ENCODE assay signal across 36 mouse cellular contexts in the genomic region with DNA sequence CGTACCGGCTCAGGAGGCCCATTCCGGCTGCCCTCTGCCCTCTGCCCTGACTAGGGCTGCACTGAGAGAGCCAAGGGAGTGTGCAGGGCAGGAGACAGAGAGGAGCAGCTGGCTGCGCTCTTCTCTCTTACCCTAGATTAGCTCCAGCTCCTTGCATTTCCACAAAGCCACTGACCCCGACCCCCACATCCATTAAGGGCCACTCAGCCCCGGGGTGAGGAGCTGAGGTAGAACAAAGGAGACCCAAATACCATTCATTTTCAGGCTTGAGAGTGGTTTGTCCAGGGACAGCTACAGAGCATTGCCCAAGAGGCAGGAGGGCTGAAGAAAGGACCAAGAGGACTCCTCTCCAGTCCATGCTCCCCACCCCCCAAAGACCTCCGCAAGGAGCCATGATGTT. TPM values are rescaled to one million over a fixed set of nuclear protein-coding genes. Genes with fewer than 3 reads are reported as not detected.
DNase-seq lines count a peak whose midpoint lies in the region; ATAC-seq lines count a peak whose summit lies in the region.
"Had no signal": no experiment of that assay in that cellular context is flagged by ENCODE, and none has a peak within 500 bp of the region (broad histone marks: within the 10 kb centered on the region; RNA-seq: fewer than 3 reads in every experiment).

No protein-coding gene starts in this region.

- H3K9ac ChIP-seq in hindbrain, embryonic 12.5 days = no peak overlapping the region
- H3K9ac ChIP-seq in neural tube, embryonic 15.5 days (replicated peaks) = no peak overlapping the region
- H3K9ac ChIP-seq: forebrain, embryonic 15.5 days; heart, embryonic 15.5 days; hindbrain, embryonic 15.5 days; limb, embryonic 12.5 days; liver, embryonic 15.5 days; lung, embryonic 15.5 days; stomach, embryonic 15.5 days had no signal

- DNase-seq in hindbrain, embryonic 10.5 days (ENCODE audit: low spot score) = peak; percentile 71
- DNase-seq in neural tube, embryonic 10.5 days (ENCODE audit: extremely low spot score, low spot score) = peak; percentile 38
- peak; percentile 21 for DNase-seq in embryonic facial prominence, embryonic 10.5 days (ENCODE audit: low spot score)
- DNase-seq in thymus, postnatal 0 days (ENCODE audit: low spot score) = no peak
- DNase-seq in spleen, adult 12 weeks (ENCODE audit: low spot score) = no peak
- DNase-seq: adrenal gland, postnatal 14 days; cerebellum, adult 11 months; cerebellum, adult 9-10 months; cerebellum, postnatal 36 days; gastrocnemius, postnatal 25 days; heart, adult 11 months; heart, postnatal 36 days; kidney, adult 2 months; kidney, postnatal 36 days; lung, postnatal 36 days; thymus, postnatal 25 days had no signal

- peak overlapping the region; percentile 84 for H3K27ac ChIP-seq in hindbrain, embryonic 10.5 days
- H3K27ac ChIP-seq in hindbrain, embryonic 12.5 days = no peak overlapping the region
- H3K27ac ChIP-seq in neural tube, embryonic 15.5 days (replicated peaks) = no peak overlapping the region
- H3K27ac ChIP-seq in embryonic facial prominence, embryonic 10.5 days (replicated peaks) = no peak overlapping the region
- H3K27ac ChIP-seq: forebrain, embryonic 15.5 days; heart, embryonic 10.5 days; heart, embryonic 15.5 days; hindbrain, embryonic 15.5 days; layer of hippocampus, adult 2 months; left cerebral cortex, adult 2 months; limb, embryonic 12.5 days; liver, embryonic 15.5 days; lung, embryonic 15.5 days; stomach, embryonic 15.5 days had no signal

- peaks cover 26% of the 10 kb centered on the region for H3K27me3 ChIP-seq in hindbrain, embryonic 10.5 days (ENCODE audit: insufficient read depth, poor library complexity, severe bottlenecking)
- H3K27me3 ChIP-seq in hindbrain, embryonic 12.5 days = peaks cover 14% of the 10 kb centered on the region
- peaks cover 9% of the 10 kb centered on the region; the same call in 1 of the 2 replicates for H3K27me3 ChIP-seq in neural tube, embryonic 15.5 days (replicated peaks)
- peaks cover 33% of the 10 kb centered on the region for H3K27me3 ChIP-seq in embryonic facial prominence, embryonic 10.5 days (replicated peaks; ENCODE audit: low read depth, poor library complexity, severe bottlenecking)

- H3K9me3 ChIP-seq in hindbrain, embryonic 10.5 days = no peaks in the 10 kb centered on the region
- H3K9me3 ChIP-seq in hindbrain, embryonic 12.5 days (replicated peaks) = no peaks in the 10 kb centered on the region
- no peaks in the 10 kb centered on the region for H3K9me3 ChIP-seq in neural tube, embryonic 15.5 days (replicated peaks)
- no peaks in the 10 kb centered on the region for H3K9me3 ChIP-seq in embryonic facial prominence, embryonic 10.5 days
- H3K9me3 ChIP-seq: forebrain, embryonic 15.5 days; G1E; heart, embryonic 10.5 days; heart, embryonic 15.5 days; hindbrain, embryonic 15.5 days; limb, embryonic 12.5 days; liver, embryonic 15.5 days; lung, embryonic 15.5 days; stomach, embryonic 15.5 days had no signal

- H3K4me2 ChIP-seq in hindbrain, embryonic 12.5 days (replicated peaks) = no peak overlapping the region
- no peak overlapping the region for H3K4me2 ChIP-seq in neural tube, embryonic 15.5 days
- H3K4me2 ChIP-seq: forebrain, embryonic 15.5 days; heart, embryonic 15.5 days; hindbrain, embryonic 15.5 days; limb, embryonic 12.5 days; liver, embryonic 15.5 days; lung, embryonic 15.5 days; stomach, embryonic 15.5 days had no signal

- H3K36me3 ChIP-seq in hindbrain, embryonic 10.5 days = peaks cover 42% of the 10 kb centered on the region
- H3K36me3 ChIP-seq in hindbrain, embryonic 12.5 days = peaks cover 34% of the 10 kb centered on the region
- H3K36me3 ChIP-seq in neural tube, embryonic 15.5 days = peaks cover 48% of the 10 kb centered on the region
- H3K36me3 ChIP-seq in embryonic facial prominence, embryonic 10.5 days (replicated peaks) = peaks cover 51% of the 10 kb centered on the region

- no peak for ATAC-seq in hindbrain, embryonic 12.5 days (ENCODE audit: low FRiP score)
- no peak for ATAC-seq in neural tube, embryonic 15.5 days (ENCODE audit: low FRiP score)
- ATAC-seq: forebrain, embryonic 15.5 days; Patski had no signal

- H3K4me3 ChIP-seq in hindbrain, embryonic 10.5 days = no peak overlapping the region
- no peak overlapping the region for H3K4me3 ChIP-seq in hindbrain, embryonic 12.5 days
- H3K4me3 ChIP-seq in neural tube, embryonic 15.5 days (replicated peaks) = no peak overlapping the region
- H3K4me3 ChIP-seq in embryonic facial prominence, embryonic 10.5 days = no peak overlapping the region
- H3K4me3 ChIP-seq: forebrain, embryonic 15.5 days; heart, embryonic 10.5 days; heart, embryonic 15.5 days; hindbrain, embryonic 15.5 days; layer of hippocampus, adult 2 months; left cerebral cortex, adult 2 months; limb, embryonic 12.5 days; liver, embryonic 15.5 days; lung, embryonic 15.5 days; stomach, embryonic 15.5 days had no signal

- peaks cover 74% of the 10 kb centered on the region for H3K4me1 ChIP-seq in hindbrain, embryonic 10.5 days (replicated peaks)
- peaks cover 37% of the 10 kb centered on the region for H3K4me1 ChIP-seq in hindbrain, embryonic 12.5 days
- H3K4me1 ChIP-seq in neural tube, embryonic 15.5 days = peaks cover 29% of the 10 kb centered on the region
- H3K4me1 ChIP-seq in embryonic facial prominence, embryonic 10.5 days = peaks cover 43% of the 10 kb centered on the region
- H3K4me1 ChIP-seq: liver, embryonic 15.5 days had no signal

- 34% methylated on average over 7 of the region's 7 CpGs for WGBS in hindbrain, embryonic 10.5 days
- 17% methylated on average over 7 of the region's 7 CpGs for WGBS in hindbrain, embryonic 12.5 days
- WGBS in neural tube, embryonic 15.5 days = 34% methylated on average over 7 of the region's 7 CpGs
- 29% methylated on average over 7 of the region's 7 CpGs for WGBS in embryonic facial prominence, embryonic 10.5 days

RNA-seq across cellular contexts. Expression of a gene that starts 3.6 kb away (rescaled TPM):
- polyA plus RNA-seq in hindbrain, embryonic 10.5 days (2016; fragmentation: Nextera tagmentation; extraction: Ambion mirVana) = 21.5 and 25.9 TPM in 2 replicates
- polyA plus RNA-seq in hindbrain, embryonic 12.5 days (2016; fragmentation: Nextera tagmentation; extraction: Ambion mirVana) = 4.4 and 4.7 TPM in 2 replicates
- 4.9 and 6.4 TPM in 2 replicates for polyA plus RNA-seq in neural tube, embryonic 15.5 days (2015; fragmentation: Nextera tagmentation; extraction: Ambion mirVana)
- polyA plus RNA-seq in embryonic facial prominence, embryonic 10.5 days (2016; fragmentation: Nextera tagmentation; extraction: Ambion mirVana) = 5.8 and 8.3 TPM in 2 replicates
- polyA plus RNA-seq in thymus, postnatal 0 days (2015; fragmentation: Nextera tagmentation; extraction: Ambion mirVana) = 0.10 and 0.12 TPM in 2 replicates
- polyA plus RNA-seq: G1E; heart, embryonic 15.5 days; intestine, embryonic 14.5 days; kidney, adult 2 months; kidney, embryonic 16.5 days; limb, embryonic 12.5 days; liver, adult 2 months; liver, embryonic 15.5 days; Patski; stomach, embryonic 15.5 days had no signal

RNA-seq across cellular contexts. Expression of a gene that starts 26.3 kb away (rescaled TPM):
- 31.3 and 31.6 TPM in 2 replicates for polyA plus RNA-seq in hindbrain, embryonic 10.5 days (2016; fragmentation: Nextera tagmentation; extraction: Ambion mirVana)
- 40.7 and 41.0 TPM in 2 replicates for polyA plus RNA-seq in hindbrain, embryonic 12.5 days (2016; fragmentation: Nextera tagmentation; extraction: Ambion mirVana)
- 72.2 and 83.3 TPM in 2 replicates for polyA plus RNA-seq in neural tube, embryonic 15.5 days (2015; fragmentation: Nextera tagmentation; extraction: Ambion mirVana)
- polyA plus RNA-seq in embryonic facial prominence, embryonic 10.5 days (2016; fragmentation: Nextera tagmentation; extraction: Ambion mirVana) = 27.4 and 28.7 TPM in 2 replicates
- 47.0 and 60.1 TPM in 2 replicates for polyA plus RNA-seq in thymus, postnatal 0 days (2015; fragmentation: Nextera tagmentation; extraction: Ambion mirVana)

RNA-seq across cellular contexts. Expression of a gene that starts 33.1 kb away (rescaled TPM):
- polyA plus RNA-seq in hindbrain, embryonic 10.5 days (2016; fragmentation: Nextera tagmentation; extraction: Ambion mirVana) = not detected in 2 replicates
- polyA plus RNA-seq in hindbrain, embryonic 12.5 days (2016; fragmentation: Nextera tagmentation; extraction: Ambion mirVana) = not detected in 2 replicates
- not detected in 2 replicates for polyA plus RNA-seq in neural tube, embryonic 15.5 days (2015; fragmentation: Nextera tagmentation; extraction: Ambion mirVana)
- not detected in 2 replicates for polyA plus RNA-seq in embryonic facial prominence, embryonic 10.5 days (2016; fragmentation: Nextera tagmentation; extraction: Ambion mirVana)
- not detected in 2 replicates for polyA plus RNA-seq in thymus, postnatal 0 days (2015; fragmentation: Nextera tagmentation; extraction: Ambion mirVana)
- polyA plus RNA-seq: embryonic facial prominence, embryonic 11.5 days; forebrain, embryonic 15.5 days; frontal cortex, adult 2 months; G1E; heart, embryonic 10.5 days; heart, embryonic 15.5 days; hindbrain, embryonic 15.5 days; intestine, embryonic 14.5 days; kidney, adult 2 months; kidney, embryonic 16.5 days; limb, embryonic 12.5 days; liver, adult 2 months; liver, embryonic 15.5 days; lung, embryonic 15.5 days; Patski; small intestine, adult 2 months; stomach, embryonic 15.5 days had no signal

Comparison
In these comparisons a context has a peak if more than half of its experiments do, and no peak if none do; other contexts are left out.
1. DNase-seq: peak in hindbrain, embryonic 10.5 days (single experiment), neural tube, embryonic 10.5 days (single experiment) and embryonic facial prominence, embryonic 10.5 days (single experiment); none in thymus, postnatal 0 days (single experiment) and spleen, adult 12 weeks (single experiment).